Mouse (Mus musculus) heart, embryonic 11.5 days (tissue): ENCODE measurements around the gene Cyp1a1. TPM values are rescaled to one million over a fixed set of nuclear protein-coding genes. Genes with fewer than 3 reads are reported as not detected.
"Not testable (repeated sequence)": the region's sequence is repeated elsewhere in the genome, so short reads cannot be mapped to it uniquely, and the experiment has no call there.

Experiments used
- ATAC-seq: fragments of 200-750 bp; cut with Nextera tagmentation; replicated peaks from 2 replicates; pipeline ENCODE4 v1.8.0; 2017; ENCODE audit warnings: moderate library complexity; ENCODE audit not compliant: insufficient number of reproducible peaks, low FRiP score, low TSS enrichment
- H3K27ac ChIP-seq: fragments of 300-500 bp; sonication (generic); 2 replicates; pipeline ENCODE4 v1.5.1; 2014; ENCODE audit warnings: mild to moderate bottlenecking, low read depth, low read length
- H3K27me3 ChIP-seq: fragments of 300-500 bp; sonication (generic); 2 replicates; pipeline ENCODE4 v1.6.1; 2014; ENCODE audit warnings: mild to moderate bottlenecking, low read length, mixed read lengths; ENCODE audit not compliant: control insufficient read depth, insufficient read depth
- H3K36me3 ChIP-seq: fragments of 300-500 bp; sonication (generic); 2 replicates; pipeline ENCODE4 v1.6.1; 2014; ENCODE audit warnings: mild to moderate bottlenecking, low read length, moderate library complexity, mixed read lengths; ENCODE audit not compliant: control insufficient read depth, insufficient read depth
- H3K4me1 ChIP-seq: fragments of 300-500 bp; sonication (generic); 2 replicates; pipeline ENCODE4 v1.6.1; 2014; ENCODE audit warnings: low read length; ENCODE audit not compliant: control insufficient read depth, insufficient read depth
- H3K4me2 ChIP-seq: fragments of 300-500 bp; sonication (generic); 2 replicates; pipeline ENCODE4 v1.6.1; 2014; ENCODE audit warnings: mild to moderate bottlenecking, moderate library complexity
- H3K4me3 ChIP-seq: fragments of 300-500 bp; sonication (generic); 2 replicates; pipeline ENCODE4 v1.5.1; 2014; ENCODE audit warnings: low read depth, low read length
- H3K9ac ChIP-seq: fragments of 300-500 bp; sonication (generic); 2 replicates; pipeline ENCODE4 v1.6.1; 2014; ENCODE audit warnings: mild to moderate bottlenecking, low read depth, low read length, moderate library complexity
- H3K9me3 ChIP-seq: fragments of 300-500 bp; sonication (generic); replicated peaks from 2 replicates; pipeline ENCODE4 v1.6.1; 2016; ENCODE audit warnings: low read length; ENCODE audit not compliant: control insufficient read depth
- WGBS: fragments of 180-500 bp; shearing (Covaris S2); extraction: QIAGEN DNeasy Blood & Tissue Kit; methylation state at CpG from one replicate; pipeline ENCODE4 v1.1.7; 2014; ENCODE audit not compliant: insufficient replicate concordance; 5-methylcytosine and 5-hydroxymethylcytosine counted together
- polyA plus RNA-seq: library from polyadenylated mRNA; unstranded; fragments of >200 nt; fragmentation: Nextera tagmentation; extraction: Ambion mirVana; gene quantifications from 2 replicates; pipeline ENCODE4 v1.2.1, GENCODE M21; 2014

Cyp1a1 gene
- polyA plus RNA-seq, 1 experiment from 2014 or later = not detected

DNA sequence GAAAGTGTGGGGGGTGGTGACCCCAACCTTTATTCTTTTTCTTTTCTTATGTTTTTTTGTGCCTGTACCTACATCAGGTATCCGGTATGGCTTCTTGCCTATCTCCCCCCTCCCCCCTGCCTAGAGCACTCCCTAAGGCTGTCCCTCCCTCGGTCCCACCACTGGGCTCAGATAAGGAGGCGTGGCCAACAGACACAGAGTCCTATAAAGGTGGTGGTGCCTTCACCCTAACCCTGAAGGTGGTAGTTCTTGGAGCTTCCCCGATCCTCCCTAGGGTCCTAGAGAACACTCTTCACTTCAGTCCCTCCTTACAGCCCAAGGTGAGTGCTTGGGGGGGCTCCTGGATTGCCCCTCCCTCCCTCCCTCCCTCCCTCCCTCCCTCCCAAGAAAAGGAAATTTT, 9.7 kb downstream of the Cyp1a1 start:
- H3K36me3 ChIP-seq = no peaks in the 10 kb centered on the region
- H3K27me3 ChIP-seq = peaks cover 26% of the 10 kb centered on the region
- WGBS = 8% methylated on average over 4 of the region's 4 CpGs
- no peaks in the 10 kb centered on the region for H3K9me3 ChIP-seq
- no peak overlapping the region for H3K4me3 ChIP-seq
- peaks cover 8% of the 10 kb centered on the region; the same call in 1 of the 2 replicates for H3K4me1 ChIP-seq
- H3K9ac ChIP-seq = no peak overlapping the region
- 0 out of 2 replicates have a peak, but pooled peaks have one; percentile 14 for ATAC-seq
- H3K4me2 ChIP-seq = peak overlapping the region; percentile 83
- no peak overlapping the region for H3K27ac ChIP-seq

DNA sequence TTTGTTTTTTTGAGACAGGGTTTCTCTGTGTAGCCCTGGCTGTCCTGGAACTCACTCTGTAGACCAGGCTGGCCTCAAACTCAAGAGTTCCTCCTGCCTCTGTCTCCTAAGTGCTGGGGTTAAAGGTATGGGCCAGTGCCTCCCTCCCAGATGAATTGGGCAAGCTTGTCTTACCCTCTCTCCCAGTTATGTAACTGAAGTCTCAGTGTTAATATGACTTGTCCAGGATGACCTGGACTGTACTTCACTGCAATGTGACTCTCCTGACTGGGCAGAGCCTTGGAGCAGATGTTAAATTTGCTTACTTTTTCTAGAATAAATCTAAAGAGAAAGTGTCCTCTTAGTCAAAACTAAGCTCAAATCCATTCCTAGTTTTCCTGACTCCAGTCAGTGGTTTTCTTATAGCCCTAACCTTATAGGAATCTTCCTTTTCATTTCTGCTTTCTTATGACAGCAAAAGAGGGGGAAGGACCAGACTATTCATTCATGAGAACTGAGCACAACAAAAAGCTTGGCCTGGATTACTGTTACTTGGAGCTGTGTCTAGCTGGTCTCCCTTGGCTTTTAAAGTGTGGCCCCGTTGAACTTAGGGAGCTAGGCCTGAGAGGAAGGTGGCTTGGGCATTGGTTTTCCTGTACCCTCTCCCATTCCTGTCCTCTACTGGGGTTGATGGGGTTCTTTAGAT, 10.9 kb downstream of the Cyp1a1 start:
- no peak overlapping the region for H3K27ac ChIP-seq
- H3K9me3 ChIP-seq = no peaks in the 10 kb centered on the region
- WGBS = 67% methylated on average over 1 of the region's 1 CpGs
- H3K4me3 ChIP-seq = no peak overlapping the region
- peaks cover 26% of the 10 kb centered on the region for H3K27me3 ChIP-seq
- peaks cover 8% of the 10 kb centered on the region; the same call in 1 of the 2 replicates for H3K4me1 ChIP-seq
- no peak for ATAC-seq
- no peaks in the 10 kb centered on the region for H3K36me3 ChIP-seq
- H3K4me2 ChIP-seq = no peak overlapping the region
- H3K9ac ChIP-seq = no peak overlapping the region

DNA sequence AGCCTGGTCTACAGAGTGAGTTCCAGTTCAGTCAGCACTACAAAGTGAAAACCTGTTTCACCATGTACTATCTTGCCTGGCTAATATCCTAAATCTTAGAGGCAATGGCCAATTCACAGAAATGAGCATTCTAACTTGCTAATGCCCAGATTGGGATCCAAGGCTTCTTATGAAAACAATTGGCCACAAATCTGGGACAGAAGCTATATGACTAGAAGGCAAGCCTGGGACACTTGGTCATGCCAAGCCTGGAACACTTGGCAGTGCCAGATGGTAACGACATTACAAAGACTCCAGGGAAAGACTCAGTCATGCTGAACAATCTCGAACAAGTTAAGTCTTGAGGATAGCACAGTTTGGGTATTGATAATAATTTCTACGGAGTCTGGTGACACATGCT, 18.8 kb downstream of the Cyp1a1 start:
- no peak for ATAC-seq
- H3K9me3 ChIP-seq = no peaks in the 10 kb centered on the region
- H3K27me3 ChIP-seq = no peaks in the 10 kb centered on the region
- H3K27ac ChIP-seq = no peak overlapping the region
- H3K4me1 ChIP-seq = peaks cover 4% of the 10 kb centered on the region
- H3K9ac ChIP-seq = no peak overlapping the region
- no peaks in the 10 kb centered on the region for H3K36me3 ChIP-seq
- WGBS = 84% methylated on average over 3 of the region's 3 CpGs
- no peak overlapping the region for H3K4me2 ChIP-seq
- H3K4me3 ChIP-seq = no peak overlapping the region

DNA sequence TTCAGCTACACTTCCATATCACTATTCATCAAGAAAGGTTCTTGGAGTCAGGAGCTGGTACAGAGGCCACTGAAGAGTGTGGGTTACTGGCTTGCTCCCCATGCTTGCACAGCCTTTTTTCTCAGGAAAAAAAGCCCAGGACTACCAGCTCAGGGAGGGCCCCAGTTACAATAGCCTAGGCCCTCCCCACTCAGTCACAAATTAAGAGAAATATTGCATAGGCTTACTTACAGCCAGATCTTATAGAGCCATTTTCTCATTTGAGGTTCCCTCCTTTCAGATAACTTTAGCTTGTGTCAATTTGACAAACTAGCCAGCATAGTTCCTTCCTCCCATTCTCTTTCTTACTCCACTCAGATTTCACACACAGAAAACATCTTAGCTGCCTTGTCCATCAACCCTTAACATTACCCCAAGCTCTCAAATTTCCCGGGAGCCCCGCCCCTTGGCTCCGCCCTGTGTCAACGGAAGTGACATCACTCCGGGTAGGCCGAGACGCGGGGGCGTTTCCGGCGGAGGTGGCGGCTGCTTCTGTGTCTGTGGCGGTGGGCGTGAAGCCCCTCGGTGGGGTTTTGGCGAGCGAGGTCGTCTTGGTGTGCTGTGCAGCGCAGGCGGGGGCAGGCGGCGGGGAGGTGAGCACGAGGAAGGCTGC, 20.5 kb downstream of the Cyp1a1 start, which contains the start of gene Edc3:
Edc3 (plus strand) TSS at position 473 of the 652 bp plus-strand sequence.
- Histone ChIP-seq H3K4me3 (peak within 1 kb of the TSS; percentile 84), H3K4me1 (peaks cover 4% of the 10 kb centered on the region), H3K27me3 (no peaks in the 10 kb centered on the region), H3K4me2 (peak within 1 kb of the TSS; percentile 78), H3K36me3 (peaks cover 7% of the 10 kb centered on the region), H3K9me3 (no peaks in the 10 kb centered on the region), H3K9ac (peak within 1 kb of the TSS; percentile 95), H3K27ac (peak within 1 kb of the TSS; percentile 73)
- ATAC-seq = peak; percentile 82
- under 1% methylated on average over 23 of the region's 23 CpGs for WGBS

DNA sequence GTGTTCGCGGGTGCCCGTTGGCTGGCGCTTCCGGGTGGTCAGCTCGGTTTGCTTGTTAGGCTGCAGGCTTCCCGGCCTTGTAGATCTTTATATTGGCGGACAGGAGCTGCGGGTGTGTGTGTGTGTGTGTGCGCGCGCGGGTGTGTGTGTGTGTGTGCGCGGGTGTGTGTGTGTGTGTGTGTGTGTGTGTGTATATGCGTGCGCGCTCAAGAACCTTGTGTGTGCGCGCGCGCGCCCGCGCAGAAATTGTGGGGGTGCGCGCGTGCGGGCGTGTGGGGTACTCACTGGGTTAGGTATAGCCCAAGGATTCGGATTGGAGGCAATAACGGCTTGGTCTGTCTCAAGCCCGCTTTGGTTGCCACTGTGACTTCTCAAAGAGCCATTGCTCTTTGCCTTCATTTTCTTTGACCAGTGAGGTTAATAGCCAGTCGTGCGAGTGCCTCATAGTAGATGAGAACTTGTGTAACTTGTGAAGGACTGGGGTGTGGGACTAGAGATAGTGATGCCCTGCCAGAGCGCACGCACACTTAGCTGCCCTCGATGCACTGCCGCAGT, 21.1 kb downstream of the Cyp1a1 start:
- Histone ChIP-seq H3K36me3 (peaks cover 7% of the 10 kb centered on the region), H3K9ac (peak overlapping the region; percentile 95), H3K27ac (peak overlapping the region; percentile 73), H3K4me1 (peaks cover 4% of the 10 kb centered on the region), H3K27me3 (no peaks in the 10 kb centered on the region), H3K4me2 (peak overlapping the region; percentile 78), H3K4me3 (peak overlapping the region; percentile 84), H3K9me3 (no peaks in the 10 kb centered on the region)
- WGBS = 2% methylated on average over 38 of the region's 39 CpGs
- ATAC-seq = no peak; the same call in 1 of the 2 replicates

DNA sequence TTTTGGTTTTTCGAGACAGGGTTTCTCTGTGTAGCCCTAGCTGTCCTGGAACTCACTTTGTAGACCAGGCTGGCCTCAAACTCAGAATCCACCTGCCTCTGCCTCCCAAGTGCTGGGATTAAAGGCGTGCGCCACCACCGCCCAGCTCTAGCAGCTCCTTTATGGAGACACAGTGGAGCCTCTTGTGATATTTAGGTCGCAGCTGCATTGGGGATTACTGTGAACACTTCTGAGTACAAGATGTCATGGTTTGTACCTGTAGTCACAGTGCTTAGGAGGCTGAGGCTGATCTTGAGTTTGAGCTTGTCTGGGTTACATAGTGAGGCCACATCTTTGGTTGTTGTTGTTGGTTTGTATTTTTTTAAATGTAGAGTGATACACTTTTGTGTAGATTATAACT, 22.5 kb downstream of the Cyp1a1 start:
- ATAC-seq, H3K9ac ChIP-seq, H3K9me3 ChIP-seq, H3K4me1 ChIP-seq, H3K4me2 ChIP-seq, H3K27me3 ChIP-seq, H3K4me3 ChIP-seq, H3K27ac ChIP-seq: not testable (repeated sequence)
- peaks cover 13% of the 10 kb centered on the region for H3K36me3 ChIP-seq
- 94% methylated on average over 5 of the region's 5 CpGs for WGBS

GRCm38 (mm10) chr9:57712194-57712593, 24.5 kb downstream of the Cyp1a1 start:
- no peak overlapping the region for H3K4me3 ChIP-seq
- no peak for ATAC-seq
- H3K36me3 ChIP-seq = peaks cover 27% of the 10 kb centered on the region
- no peak overlapping the region for H3K9ac ChIP-seq
- H3K4me1 ChIP-seq = peaks cover 4% of the 10 kb centered on the region
- no peaks in the 10 kb centered on the region for H3K27me3 ChIP-seq
- WGBS = 62% methylated on average over 2 of the region's 2 CpGs
- H3K27ac ChIP-seq = no peak overlapping the region
- no peak overlapping the region for H3K4me2 ChIP-seq
- no peaks in the 10 kb centered on the region for H3K9me3 ChIP-seq

- H3K36me3 ChIP-seq = peaks cover 36% of the 10 kb centered on the region
- no peak overlapping the region for H3K4me3 ChIP-seq
- no peaks in the 10 kb centered on the region for H3K27me3 ChIP-seq
- H3K27ac ChIP-seq = no peak overlapping the region
- H3K9me3 ChIP-seq = no peaks in the 10 kb centered on the region
- H3K4me2 ChIP-seq = no peak overlapping the region
- H3K4me1 ChIP-seq = no peaks in the 10 kb centered on the region
- no peak overlapping the region for H3K9ac ChIP-seq
- ATAC-seq = no peak
- WGBS = 90% methylated on average over 7 of the region's 7 CpGs
Measured at GRCm38 (mm10) chr9:57718408-57718807, 30.7 kb downstream of the Cyp1a1 start.
